Mouse (Mus musculus) stomach, embryonic 14.5 days (tissue): Measurements from ENCODE around the gene Cux1. TPM values are rescaled to one million over a fixed set of nuclear protein-coding genes. Genes with fewer than 3 reads are reported as not detected.

Experiments
- ATAC-seq: fragments of 200-750 bp; cut with Nextera tagmentation; 2 replicates; pipeline ENCODE4 v1.8.0; 2017; ENCODE audit warnings: low read depth, moderate TSS enrichment; ENCODE audit not compliant: insufficient number of reproducible peaks, insufficient read depth, low FRiP score
- H3K27ac ChIP-seq: fragments of 300-500 bp; sonication (generic); 2 replicates; pipeline ENCODE4 v1.5.1; 2014; ENCODE audit warnings: mild to moderate bottlenecking, low read length, moderate library complexity, mixed read lengths
- H3K27me3 ChIP-seq: fragments of 300-500 bp; sonication (generic); 2 replicates; pipeline ENCODE4 v1.6.1; 2014; ENCODE audit warnings: low read length, control low read depth, mixed read lengths; ENCODE audit not compliant: control insufficient read depth, insufficient read depth
- H3K36me3 ChIP-seq: fragments of 300-500 bp; sonication (generic); 2 replicates; pipeline ENCODE4 v1.6.1; 2014; ENCODE audit warnings: mild to moderate bottlenecking, control low read depth, low read length, moderate library complexity, mixed read lengths; ENCODE audit not compliant: control insufficient read depth, insufficient read depth
- H3K4me1 ChIP-seq: fragments of 300-500 bp; sonication (generic); 2 replicates; pipeline ENCODE4 v1.6.1; 2014; ENCODE audit warnings: low read length, control low read depth, mixed read lengths; ENCODE audit not compliant: control insufficient read depth, insufficient read depth
- H3K4me2 ChIP-seq: fragments of 300-500 bp; sonication (generic); replicated peaks from 2 replicates; pipeline ENCODE4 v1.6.1; 2014; ENCODE audit warnings: low read depth, low read length, control low read depth
- H3K4me3 ChIP-seq: fragments of 300-500 bp; sonication (generic); 2 replicates; pipeline ENCODE4 v1.5.1; 2014; ENCODE audit warnings: low read depth, low read length, control low read depth
- H3K9ac ChIP-seq: fragments of 300-500 bp; sonication (generic); replicated peaks from 2 replicates; pipeline ENCODE4 v1.6.1; 2014; ENCODE audit warnings: low read depth, mild to moderate bottlenecking, control low read depth, low read length, moderate library complexity, mixed read lengths
- H3K9me3 ChIP-seq: fragments of 300-500 bp; sonication (generic); 2 replicates; pipeline ENCODE4 v1.6.1; 2016; ENCODE audit warnings: low read depth, low read length, control low read depth; ENCODE audit not compliant: control insufficient read depth
- WGBS: fragments of 180-500 bp; shearing (Covaris S2); extraction: QIAGEN DNeasy Blood & Tissue Kit; methylation state at CpG from one replicate; pipeline ENCODE4 v1.1.7; 2014; 5-methylcytosine and 5-hydroxymethylcytosine counted together
- polyA plus RNA-seq: library from polyadenylated mRNA; unstranded; fragments of >200 nt; fragmentation: Nextera tagmentation; extraction: Ambion mirVana; gene quantifications from 2 replicates; pipeline ENCODE4 v1.2.1, GENCODE M21; 2014

The Cux1 gene
- polyA plus RNA-seq, 1 experiment from 2014 or later, result 92.8 TPM

DNA sequence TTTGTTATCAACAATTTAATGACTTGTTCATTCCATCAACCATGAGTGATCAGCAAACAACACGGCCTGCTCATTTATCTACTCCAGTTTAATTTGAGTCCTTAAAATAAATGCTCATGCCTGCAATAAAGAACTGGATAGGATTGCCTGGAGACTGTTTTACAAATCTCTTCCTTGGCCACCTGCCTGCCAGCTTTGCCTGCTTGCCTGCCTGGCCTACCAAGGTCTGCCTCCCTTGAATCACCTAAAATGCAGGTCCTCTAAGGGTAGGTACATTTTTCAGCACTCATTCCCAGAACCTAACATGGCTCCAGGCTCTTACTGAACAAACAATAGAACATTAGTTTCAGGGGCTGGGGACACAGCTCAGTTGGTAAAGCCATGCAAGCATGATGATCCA lies 39.4 kb downstream of the Cux1 start:
- 57% methylated on average over 1 of the region's 1 CpGs for WGBS
- Histone ChIP-seq H3K27me3 (no peaks in the 10 kb centered on the region), H3K27ac (no peak overlapping the region), H3K9me3 (no peaks in the 10 kb centered on the region), H3K4me2 (no peak overlapping the region), H3K36me3 (no peaks in the 10 kb centered on the region), H3K4me3 (no peak overlapping the region), H3K9ac (no peak overlapping the region), H3K4me1 (peaks cover 13% of the 10 kb centered on the region)
- ATAC-seq, result no peak

DNA sequence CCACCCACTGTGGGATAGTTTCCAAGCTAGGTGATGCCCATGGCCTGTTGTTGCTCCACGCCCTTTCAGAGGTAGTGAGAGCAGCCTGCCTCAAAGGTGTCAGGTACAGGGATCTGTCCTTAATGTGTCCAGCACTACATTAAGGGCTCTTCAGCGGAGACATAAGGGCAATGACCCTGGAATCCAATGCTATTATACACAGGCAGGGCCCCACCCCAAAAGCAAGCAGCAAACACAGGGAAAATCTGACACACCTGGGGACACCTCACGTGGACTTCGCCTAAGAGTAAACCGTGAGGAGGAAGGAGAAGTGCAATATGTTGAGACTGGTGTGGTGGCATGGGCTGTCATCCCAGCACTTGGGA lies 40.8 kb downstream of the Cux1 start:
- Histone ChIP-seq H3K4me2 (no peak overlapping the region), H3K9ac (no peak overlapping the region), H3K4me1 (peaks cover 15% of the 10 kb centered on the region), H3K36me3 (no peaks in the 10 kb centered on the region), H3K27ac (no peak overlapping the region), H3K9me3 (no peaks in the 10 kb centered on the region), H3K27me3 (no peaks in the 10 kb centered on the region), H3K4me3 (no peak overlapping the region)
- WGBS, result 68% methylated on average over 5 of the region's 5 CpGs
- ATAC-seq, result no peak

DNA sequence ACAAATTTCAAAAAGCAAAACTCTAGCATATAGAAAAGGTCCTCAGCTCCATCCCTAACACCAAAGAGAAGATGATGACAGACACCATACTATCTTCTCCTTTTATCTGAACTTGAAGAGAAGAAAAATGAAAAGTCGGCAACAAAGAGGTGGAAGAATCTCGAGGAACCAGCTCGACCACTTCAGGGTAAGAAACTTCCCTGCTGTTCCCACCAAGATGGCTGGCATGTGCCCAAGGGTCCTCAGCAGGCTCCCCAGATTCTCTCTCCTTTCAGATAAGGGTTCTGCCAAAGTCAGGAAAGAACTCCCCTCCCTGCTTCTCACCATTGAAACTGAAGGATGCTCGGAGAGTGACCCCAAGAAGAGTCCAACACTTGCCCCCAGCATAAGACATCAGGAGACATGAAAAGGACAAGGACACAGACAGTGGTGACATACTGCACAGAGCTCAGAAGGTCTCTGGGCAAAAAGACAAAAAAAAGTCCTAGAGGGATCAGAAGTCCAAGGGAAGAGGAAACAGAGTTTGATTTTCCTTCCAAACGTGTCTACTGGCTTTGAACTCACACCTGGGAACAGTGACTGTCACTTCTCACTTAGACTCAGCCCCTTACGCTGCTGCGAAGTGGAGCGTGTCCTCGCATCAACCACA lies 41.3 kb downstream of the Cux1 start:
- Histone ChIP-seq H3K27me3 (no peaks in the 10 kb centered on the region), H3K4me3 (no peak overlapping the region), H3K36me3 (no peaks in the 10 kb centered on the region), H3K9ac (no peak overlapping the region), H3K4me2 (no peak overlapping the region), H3K4me1 (peaks cover 15% of the 10 kb centered on the region), H3K27ac (no peak overlapping the region), H3K9me3 (no peaks in the 10 kb centered on the region)
- no peak for ATAC-seq
- 74% methylated on average over 9 of the region's 9 CpGs for WGBS

DNA sequence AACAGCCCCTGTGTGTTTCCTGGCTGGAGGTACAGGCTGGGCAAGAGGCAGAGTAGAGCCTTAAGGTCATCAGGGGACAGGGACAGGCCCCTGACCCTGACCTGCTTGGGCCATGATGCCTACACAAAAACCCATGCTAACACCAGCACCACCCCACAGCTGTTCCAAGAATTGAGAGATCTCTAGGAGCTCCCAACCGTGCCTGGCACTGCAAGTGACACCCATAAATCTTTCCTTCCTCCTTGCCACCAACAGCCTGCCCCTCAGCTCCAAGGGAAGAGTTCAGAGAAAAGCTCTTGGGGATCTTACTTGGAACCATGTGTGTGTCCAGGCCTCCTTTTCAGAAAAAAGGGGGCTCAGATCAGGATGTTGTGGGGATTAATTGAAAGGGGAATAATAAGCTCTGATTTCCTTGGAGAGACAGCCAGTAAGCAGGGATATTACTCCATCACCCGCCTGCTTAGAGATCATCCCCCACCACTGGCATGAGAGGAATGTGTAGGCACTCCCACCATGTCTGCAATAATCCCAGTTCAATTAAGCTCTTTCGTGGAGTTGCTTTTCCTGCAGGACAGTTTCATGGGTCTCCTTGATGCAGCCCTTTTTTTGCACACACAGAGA lies 44.3 kb downstream of the Cux1 start:
- no peaks in the 10 kb centered on the region for H3K27me3 ChIP-seq
- no peak overlapping the region for H3K4me2 ChIP-seq
- H3K4me3 ChIP-seq, result no peak overlapping the region
- H3K36me3 ChIP-seq, result no peaks in the 10 kb centered on the region
- 20% methylated on average over 3 of the region's 3 CpGs for WGBS
- H3K4me1 ChIP-seq, result peaks cover 15% of the 10 kb centered on the region
- no peaks in the 10 kb centered on the region for H3K9me3 ChIP-seq
- no peak overlapping the region for H3K9ac ChIP-seq
- H3K27ac ChIP-seq, result peak overlapping the region; percentile 1; the same call in 1 of the 2 replicates
- no peak for ATAC-seq

DNA sequence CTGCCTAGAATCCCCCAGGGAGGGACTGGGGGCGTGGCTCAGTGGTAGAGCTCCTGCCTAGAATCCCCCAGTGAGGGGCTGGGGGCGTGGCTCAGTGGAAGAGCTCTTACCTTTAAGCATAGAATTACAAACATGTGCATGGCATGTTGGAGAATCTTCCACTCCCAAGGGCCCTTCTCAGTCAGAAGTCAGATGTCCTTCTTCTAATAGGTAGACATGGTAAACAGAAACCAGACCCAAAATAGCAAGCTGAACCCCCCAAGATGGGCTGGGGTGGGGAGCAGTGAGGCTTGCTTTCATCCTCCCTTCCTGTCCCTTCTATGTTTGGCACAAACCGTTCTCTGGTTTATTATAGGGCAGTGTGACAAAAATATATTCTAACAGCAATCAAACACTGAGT lies 45.6 kb downstream of the Cux1 start:
- H3K9ac ChIP-seq, result no peak overlapping the region
- H3K4me2 ChIP-seq, result no peak overlapping the region
- no peaks in the 10 kb centered on the region for H3K36me3 ChIP-seq
- H3K27me3 ChIP-seq, result no peaks in the 10 kb centered on the region
- ATAC-seq, result no peak
- no peak overlapping the region for H3K4me3 ChIP-seq
- peaks cover 15% of the 10 kb centered on the region for H3K4me1 ChIP-seq
- WGBS, result 92% methylated on average over 3 of the region's 3 CpGs
- no peak overlapping the region for H3K27ac ChIP-seq
- H3K9me3 ChIP-seq, result no peaks in the 10 kb centered on the region

DNA sequence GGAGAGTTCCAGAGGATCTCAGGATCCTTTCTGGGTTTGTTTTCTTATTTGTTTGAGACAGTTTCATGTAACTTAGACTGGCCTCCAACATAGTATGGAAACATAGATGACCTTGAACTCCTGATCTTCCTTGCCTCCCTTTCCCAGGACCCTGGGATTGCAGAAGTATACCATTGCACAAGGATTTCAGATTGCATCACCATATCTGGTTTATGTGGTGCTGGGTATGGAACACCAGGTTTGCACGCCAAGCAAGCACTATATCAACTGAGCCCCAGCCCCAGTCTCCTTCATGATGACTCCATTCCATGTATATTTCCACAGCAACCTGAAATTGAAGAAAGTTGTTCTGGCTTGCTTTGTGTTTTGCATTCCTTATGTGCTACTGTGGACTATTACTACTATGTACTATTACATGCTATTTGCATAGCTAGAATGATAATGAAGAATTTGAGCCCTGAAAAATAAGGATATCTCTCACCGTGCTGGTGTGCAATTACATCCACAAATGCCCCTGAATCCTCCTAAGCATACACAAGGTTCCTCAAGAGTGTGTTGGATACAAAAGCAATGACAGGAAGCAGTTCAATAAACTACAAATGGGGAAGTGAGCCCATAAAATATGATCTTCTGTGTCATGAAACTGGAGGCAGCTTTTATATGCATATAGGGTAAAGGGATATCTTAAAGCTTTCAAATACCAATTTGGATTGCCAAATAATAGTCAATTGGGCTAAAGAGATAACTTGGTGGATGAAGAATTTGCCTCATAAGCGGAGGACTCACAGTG lies 48.4 kb downstream of the Cux1 start:
- Histone ChIP-seq H3K4me3 (no peak overlapping the region), H3K27ac (no peak overlapping the region), H3K27me3 (no peaks in the 10 kb centered on the region), H3K9me3 (no peaks in the 10 kb centered on the region), H3K4me2 (no peak overlapping the region), H3K4me1 (peaks cover 16% of the 10 kb centered on the region), H3K36me3 (no peaks in the 10 kb centered on the region), H3K9ac (no peak overlapping the region)
- no peak for ATAC-seq
- 89% methylated on average over 3 of the region's 3 CpGs for WGBS

DNA sequence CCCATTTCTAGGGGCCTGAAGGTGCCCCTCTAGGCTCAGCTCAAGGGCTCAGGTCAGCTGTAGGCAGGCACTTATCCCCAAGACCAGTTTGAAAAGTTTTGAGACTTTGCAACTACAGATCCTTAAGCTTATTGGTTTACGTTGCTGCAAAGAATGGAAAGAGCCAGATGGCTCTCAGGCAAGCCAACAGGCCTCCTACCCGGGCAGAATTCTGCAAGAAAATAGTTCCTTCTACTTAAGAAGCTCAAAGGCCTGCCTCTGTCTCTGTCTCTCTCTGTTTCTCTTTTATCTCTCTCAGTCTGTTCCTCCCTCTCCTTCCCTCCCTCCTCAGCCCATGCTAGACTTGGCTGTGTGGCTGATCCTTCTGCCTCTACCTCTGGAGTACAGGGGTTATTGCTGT lies 49.8 kb downstream of the Cux1 start:
- Histone ChIP-seq H3K36me3 (no peaks in the 10 kb centered on the region), H3K4me2 (no peak overlapping the region), H3K9me3 (no peaks in the 10 kb centered on the region), H3K27ac (no peak overlapping the region), H3K4me3 (no peak overlapping the region), H3K4me1 (peaks cover 4% of the 10 kb centered on the region), H3K27me3 (no peaks in the 10 kb centered on the region), H3K9ac (no peak overlapping the region)
- WGBS, result 57% methylated on average over 2 of the region's 2 CpGs
- ATAC-seq, result no peak

DNA sequence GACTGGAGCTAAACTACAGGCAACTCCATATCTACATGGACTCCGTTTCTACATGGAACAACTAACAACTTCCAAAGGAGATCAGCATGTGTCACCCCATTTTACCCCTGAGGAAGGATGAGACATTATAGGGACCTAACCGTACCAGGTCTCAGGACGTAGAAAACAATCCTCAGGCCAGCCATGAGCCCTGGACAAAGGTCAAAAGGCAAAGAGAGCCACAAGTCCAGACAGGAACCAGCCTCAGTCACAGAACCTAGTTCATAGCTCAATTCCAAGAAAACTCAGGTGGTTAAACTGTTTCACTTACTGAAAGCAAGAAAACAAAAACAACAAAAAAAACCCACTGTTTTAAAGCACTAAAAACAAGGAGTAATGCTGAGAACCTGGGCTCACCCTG lies 50.7 kb downstream of the Cux1 start:
- Histone ChIP-seq H3K36me3 (no peaks in the 10 kb centered on the region), H3K4me2 (no peak overlapping the region), H3K9me3 (no peaks in the 10 kb centered on the region), H3K4me3 (no peak overlapping the region), H3K27ac (no peak overlapping the region), H3K9ac (no peak overlapping the region), H3K27me3 (no peaks in the 10 kb centered on the region), H3K4me1 (peaks cover 8% of the 10 kb centered on the region)
- WGBS, result 76% methylated on average over 3 of the region's 3 CpGs
- no peak for ATAC-seq
